Mouse (Mus musculus) heart, postnatal 0 days (tissue): ENCODE measurements around the gene Ltbp4. TPM values are rescaled to one million over a fixed set of nuclear protein-coding genes. Genes with fewer than 3 reads are reported as not detected.

Experiments
- ATAC-seq: fragments of 200-750 bp; cut with Nextera tagmentation; 2 replicates; pipeline ENCODE4 v1.8.0; 2017; ENCODE audit warnings: low read depth, moderate number of reproducible peaks, moderate library complexity; ENCODE audit not compliant: insufficient read depth
- DNase-seq: peaks from one replicate; pipeline ENCODE4 v3.0.0-alpha.2; 2016; ENCODE audit warnings: low spot score
- H3K27ac ChIP-seq: fragments of 300-500 bp; sonication (generic); 2 replicates; pipeline ENCODE4 v1.5.1; 2014; ENCODE audit warnings: low read depth, mild to moderate bottlenecking
- H3K27me3 ChIP-seq: fragments of 300-500 bp; sonication (generic); 2 replicates; pipeline ENCODE4 v1.6.1; 2014; ENCODE audit warnings: low read length, mixed read lengths; ENCODE audit not compliant: control insufficient read depth, insufficient read depth
- H3K36me3 ChIP-seq: fragments of 300-500 bp; sonication (generic); replicated peaks from 2 replicates; pipeline ENCODE4 v1.6.1; 2014; ENCODE audit warnings: low read length, mixed read lengths; ENCODE audit not compliant: control insufficient read depth, insufficient read depth
- H3K4me1 ChIP-seq: fragments of 300-500 bp; sonication (generic); 2 replicates; pipeline ENCODE4 v1.6.1; 2014; ENCODE audit warnings: antibody characterized with exemption; ENCODE audit not compliant: control insufficient read depth, insufficient read depth
- H3K4me2 ChIP-seq: fragments of 300-500 bp; sonication (generic); 2 replicates; pipeline ENCODE4 v1.6.1; 2014; ENCODE audit warnings: low read depth, mild to moderate bottlenecking, low read length, moderate library complexity
- H3K4me3 ChIP-seq: fragments of 300-500 bp; sonication (generic); 2 replicates; pipeline ENCODE4 v1.5.1; 2014; ENCODE audit warnings: low read depth, low read length
- H3K9ac ChIP-seq: fragments of 300-500 bp; sonication (generic); replicated peaks from 2 replicates; pipeline ENCODE4 v1.6.1; 2014; ENCODE audit warnings: low read depth, low read length, mixed read lengths
- H3K9me3 ChIP-seq: fragments of 300-500 bp; sonication (generic); replicated peaks from 2 replicates; pipeline ENCODE4 v1.6.1; 2016; ENCODE audit warnings: low read length; ENCODE audit not compliant: control insufficient read depth
- CTCF ChIP-seq: IDR thresholded peaks from 2 replicates; pipeline ENCODE4 v1.5.1; 2016; ENCODE audit warnings: antibody characterized with exemption, control low read depth, low read depth
- EP300 ChIP-seq: IDR thresholded peaks from 2 replicates; pipeline ENCODE4 v1.6.1; 2016; ENCODE audit warnings: antibody characterized with exemption, low read depth
- WGBS: fragments of 180-500 bp; shearing (Covaris S2); extraction: QIAGEN DNeasy Blood & Tissue Kit; methylation state at CpG from one replicate; pipeline ENCODE4 v1.1.7; 2014; 5-methylcytosine and 5-hydroxymethylcytosine counted together
- polyA plus RNA-seq: library from polyadenylated mRNA; unstranded; fragments of >200 nt; fragmentation: Nextera tagmentation; extraction: Ambion mirVana; gene quantifications from 2 replicates; pipeline ENCODE4 v1.2.1, GENCODE M21; 2015
- total RNA-seq: library from RNA; depleted of rRNA; stranded (reverse); fragments of >200 nt; gene quantifications from 2 replicates; pipeline ENCODE4 v1.2.3, GENCODE M21; 2014; ENCODE audit warnings: low replicate concordance

Gene Ltbp4
- total and polyA plus RNA-seq, 2 experiments from 2014 or later = 61.7 to 150 TPM

DNA sequence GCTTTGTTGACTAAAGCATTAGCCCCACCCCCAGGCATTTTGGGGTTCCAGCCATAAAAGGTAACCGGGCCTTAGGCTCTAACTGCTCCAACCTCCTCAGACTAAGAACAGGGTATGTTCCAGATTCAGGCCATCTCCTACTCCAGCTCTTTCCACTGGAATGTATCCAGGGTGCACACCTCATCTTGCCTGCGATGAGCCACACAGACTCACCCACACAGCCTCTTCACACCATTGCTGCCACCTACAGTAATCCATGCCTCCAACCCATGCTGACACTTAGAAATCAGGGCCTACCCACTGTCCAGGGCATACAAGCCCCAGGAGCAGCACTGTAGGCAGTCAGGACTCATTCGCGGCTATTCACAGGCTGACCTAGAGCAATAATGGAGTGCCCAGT lies 1.6 kb upstream of the Ltbp4 start:
- H3K4me3 ChIP-seq = no peak overlapping the region
- no peak overlapping the region for H3K27ac ChIP-seq
- no peak overlapping the region for H3K4me2 ChIP-seq
- H3K9me3 ChIP-seq = no peaks in the 10 kb centered on the region
- 78% methylated on average over 4 of the region's 4 CpGs for WGBS
- no peak for TF ChIP-seq CTCF
- TF ChIP-seq EP300 = no peak
- 0 out of 2 replicates have a peak, but pooled peaks cover 7% of the 10 kb centered on the region for H3K36me3 ChIP-seq
- H3K9ac ChIP-seq = no peak overlapping the region
- peaks cover 65% of the 10 kb centered on the region for H3K27me3 ChIP-seq
- ATAC-seq = no peak
- H3K4me1 ChIP-seq = no peaks in the 10 kb centered on the region
- DNase-seq = no peak

DNA sequence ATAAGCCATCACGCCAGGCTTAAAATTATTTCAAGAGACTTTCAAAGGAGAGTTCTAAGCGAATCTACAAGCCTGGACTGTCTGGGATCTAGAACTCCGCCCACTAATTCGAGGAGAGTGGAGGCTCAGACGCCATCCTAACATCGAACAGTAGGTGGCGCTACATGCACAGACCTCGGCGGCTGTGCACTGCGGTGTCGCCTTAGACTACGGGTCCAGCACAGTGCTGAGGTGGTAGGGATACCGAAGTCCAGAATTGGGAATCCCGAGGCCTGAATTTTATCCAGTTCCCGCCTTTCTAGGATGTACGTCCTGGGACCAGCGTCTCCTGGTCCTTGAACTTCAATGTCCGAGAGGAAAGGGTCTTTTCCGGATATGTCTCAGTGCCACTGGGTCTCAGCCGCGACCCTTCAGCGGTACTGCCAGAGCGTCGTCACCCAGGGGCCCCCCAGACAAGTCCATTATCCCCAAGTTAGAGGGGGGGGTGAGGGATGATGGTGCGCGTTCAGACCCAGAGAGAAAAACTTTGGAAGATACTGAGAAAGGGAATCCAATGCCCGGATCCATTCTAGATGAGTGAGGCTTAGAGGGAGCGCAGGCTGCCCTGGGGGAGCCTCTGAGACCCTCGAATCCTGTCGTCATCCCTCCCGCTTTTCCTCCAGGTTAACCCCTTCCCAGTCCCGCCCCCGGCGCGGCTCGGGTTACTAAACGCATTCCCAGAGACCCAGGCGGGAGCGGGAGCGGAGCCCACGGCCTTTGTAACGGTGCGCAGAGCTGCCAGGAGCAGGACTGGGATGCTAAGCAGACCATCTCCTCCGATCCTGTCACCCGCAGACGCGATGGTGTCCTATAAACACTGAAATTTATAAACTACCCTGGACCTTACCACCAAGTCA lies 1.3 kb downstream of the Ltbp4 start:
- Histone ChIP-seq H3K9me3 (no peaks in the 10 kb centered on the region), H3K27me3 (peaks cover 90% of the 10 kb centered on the region), H3K4me2 (peak overlapping the region; percentile 55), H3K9ac (0 out of 2 replicates have a peak overlapping the region, but pooled peaks have one; percentile 29), H3K4me3 (peak overlapping the region; percentile 35), H3K27ac (no peak overlapping the region; the same call in 1 of the 2 replicates), H3K36me3 (no peaks in the 10 kb centered on the region), H3K4me1 (peaks cover under 1% of the 10 kb centered on the region; the same call in 1 of the 2 replicates)
- DNase-seq (peak; percentile 86), ATAC-seq (peak; percentile 69)
- WGBS = under 1% methylated on average over 47 of the region's 47 CpGs
- TF ChIP-seq CTCF = peak; percentile 97
- TF ChIP-seq EP300 = no peak

DNA sequence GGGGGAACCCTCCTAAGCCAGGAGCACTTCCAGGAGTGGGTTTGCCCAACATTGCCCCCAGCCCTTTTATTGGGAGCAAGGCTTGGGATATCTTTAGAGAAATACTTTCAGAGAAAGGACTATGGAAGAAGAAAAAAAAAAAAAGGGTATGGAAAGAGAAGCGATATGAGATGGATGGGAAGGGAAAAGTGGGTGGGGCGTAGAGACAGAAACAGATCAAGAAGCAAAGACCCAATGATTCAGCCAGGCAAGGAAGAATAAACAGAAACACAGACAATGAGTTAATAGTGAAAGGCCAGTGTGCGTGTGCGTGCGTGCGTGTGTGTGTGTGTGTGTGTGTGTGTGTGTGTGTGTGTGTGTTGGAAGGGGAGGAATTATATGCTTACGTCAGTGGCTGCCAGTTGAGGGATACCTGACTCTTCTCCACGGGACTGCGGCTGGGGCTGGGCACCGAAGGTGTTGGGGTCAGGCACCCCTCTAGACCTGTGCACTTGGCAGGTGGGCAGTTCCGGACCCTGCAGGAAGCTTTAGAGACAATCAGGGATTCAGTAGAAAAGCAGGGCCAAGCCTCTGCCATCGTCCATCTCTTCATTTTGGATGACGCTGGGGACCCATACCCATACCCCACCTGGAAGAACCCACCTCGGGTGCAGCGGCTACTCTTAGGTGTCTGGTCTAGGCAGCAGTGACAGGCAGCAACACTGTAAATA lies 2.3 kb downstream of the Ltbp4 start:
- Histone ChIP-seq H3K4me3 (0 out of 2 replicates have a peak overlapping the region, but pooled peaks have one; percentile 67), H3K4me1 (peaks cover 6% of the 10 kb centered on the region), H3K9me3 (no peaks in the 10 kb centered on the region), H3K4me2 (peak overlapping the region; percentile 76; the same call in 1 of the 2 replicates), H3K27ac (peak overlapping the region; percentile 84), H3K36me3 (no peaks in the 10 kb centered on the region), H3K27me3 (peaks cover 93% of the 10 kb centered on the region), H3K9ac (no peak overlapping the region)
- 49% methylated on average over 15 of the region's 15 CpGs for WGBS
- no peak for TF ChIP-seq EP300
- no peak for TF ChIP-seq CTCF
- DNase-seq (no peak), ATAC-seq (no peak)

DNA sequence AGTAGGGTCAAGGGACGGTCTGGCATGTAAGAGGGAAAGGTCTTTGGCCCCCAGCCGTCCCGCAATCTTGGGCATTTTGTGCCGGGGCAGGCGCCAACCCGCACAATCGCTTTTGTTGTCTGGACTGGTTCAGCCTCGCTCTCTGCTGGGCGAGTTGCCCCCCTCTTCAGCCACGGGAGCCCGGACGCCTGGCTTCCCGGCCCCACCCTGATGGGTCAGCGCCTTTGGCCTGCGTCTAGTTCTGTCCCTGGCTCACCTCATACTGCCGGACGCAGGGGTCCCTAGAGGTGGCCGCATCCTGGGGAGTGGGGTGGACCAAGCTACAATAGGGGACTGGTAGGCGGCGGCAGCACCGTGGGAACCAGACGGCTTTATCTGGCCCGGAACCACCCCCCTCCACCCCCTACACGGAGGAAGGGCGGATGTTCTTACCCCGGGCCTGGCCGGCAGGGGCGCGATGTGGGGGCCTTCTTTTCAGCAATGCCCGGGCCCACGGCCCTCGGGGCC lies 3.0 kb downstream of the Ltbp4 start:
- WGBS = 1% methylated on average over 32 of the region's 32 CpGs
- peak overlapping the region; percentile 67 for H3K4me3 ChIP-seq
- peak; percentile 15 for ATAC-seq
- H3K4me1 ChIP-seq = peaks cover 13% of the 10 kb centered on the region
- H3K27me3 ChIP-seq = peaks cover 93% of the 10 kb centered on the region
- peak; percentile 44 for DNase-seq
- TF ChIP-seq CTCF = peak; percentile 25; the same call in 1 of the 2 replicates
- TF ChIP-seq EP300 = peak; percentile 54; the same call in 1 of the 2 replicates
- no peaks in the 10 kb centered on the region for H3K9me3 ChIP-seq
- peak overlapping the region; percentile 76 for H3K4me2 ChIP-seq
- H3K9ac ChIP-seq = no peak overlapping the region
- no peaks in the 10 kb centered on the region for H3K36me3 ChIP-seq
- peak overlapping the region; percentile 84 for H3K27ac ChIP-seq

DNA sequence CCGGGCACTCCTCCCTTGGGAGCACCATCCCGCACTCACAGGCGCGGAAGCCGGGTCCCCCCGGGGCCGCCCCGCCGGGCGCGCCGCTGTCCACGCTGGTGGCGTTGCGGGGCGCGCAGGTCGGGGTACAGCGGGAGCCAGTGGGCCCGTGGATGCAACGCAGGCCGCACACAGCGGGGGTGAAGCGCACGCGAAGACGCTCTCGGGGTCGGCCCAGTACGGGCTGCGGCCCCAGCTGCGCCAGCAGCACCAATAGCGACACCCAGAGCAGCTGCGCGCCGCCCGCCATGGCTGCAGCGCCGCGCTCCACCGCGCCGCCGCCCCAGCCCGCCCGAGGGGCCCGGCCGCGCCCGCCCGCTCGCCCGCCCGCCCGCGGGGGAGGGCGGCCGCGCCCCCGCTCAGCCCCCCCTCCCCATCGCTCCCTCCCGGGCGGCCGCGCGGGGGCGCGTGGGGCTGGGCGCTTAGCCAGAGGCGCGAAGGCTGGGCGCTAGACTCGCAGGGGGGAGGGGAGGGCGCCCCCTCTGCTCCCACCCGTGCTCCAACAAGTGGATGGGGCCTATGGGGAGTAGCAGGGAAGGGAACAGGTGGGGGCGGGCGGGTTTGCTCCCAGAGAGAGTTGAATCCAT lies 4.1 kb downstream of the Ltbp4 start:
- H3K4me1 ChIP-seq = peaks cover 16% of the 10 kb centered on the region
- TF ChIP-seq EP300 (no peak), CTCF (no peak)
- peak overlapping the region; percentile 78 for H3K9ac ChIP-seq
- peak overlapping the region; percentile 84 for H3K27ac ChIP-seq
- ATAC-seq (no peak), DNase-seq (no peak)
- peak overlapping the region; percentile 76 for H3K4me2 ChIP-seq
- H3K9me3 ChIP-seq = no peaks in the 10 kb centered on the region
- no peaks in the 10 kb centered on the region for H3K36me3 ChIP-seq
- WGBS = 2% methylated on average over 44 of the region's 77 CpGs
- peaks cover 92% of the 10 kb centered on the region for H3K27me3 ChIP-seq
- peak overlapping the region; percentile 67 for H3K4me3 ChIP-seq
